Mouse (Mus musculus): ENCODE measurements around the gene Gm45785. TPM values are rescaled to one million over a fixed set of nuclear protein-coding genes. Genes with fewer than 3 reads are reported as not detected.

Gene Gm45785
- total RNA-seq, 1 experiment from 2014 or later = 1.8 TPM

- no peak for ATAC-seq (replicated peaks in 1 of 2; ENCODE audit: insufficient read depth in 1 of 2, low FRiP score in 2 of 2, low TSS enrichment in 1 of 2, low read depth in 1 of 2, poor library complexity in 2 of 2, severe bottlenecking in 2 of 2)
Observed at GRCm38 (mm10) chr7:140802629-140803028, 53.5 kb downstream of the Gm45785 start.

DNA sequence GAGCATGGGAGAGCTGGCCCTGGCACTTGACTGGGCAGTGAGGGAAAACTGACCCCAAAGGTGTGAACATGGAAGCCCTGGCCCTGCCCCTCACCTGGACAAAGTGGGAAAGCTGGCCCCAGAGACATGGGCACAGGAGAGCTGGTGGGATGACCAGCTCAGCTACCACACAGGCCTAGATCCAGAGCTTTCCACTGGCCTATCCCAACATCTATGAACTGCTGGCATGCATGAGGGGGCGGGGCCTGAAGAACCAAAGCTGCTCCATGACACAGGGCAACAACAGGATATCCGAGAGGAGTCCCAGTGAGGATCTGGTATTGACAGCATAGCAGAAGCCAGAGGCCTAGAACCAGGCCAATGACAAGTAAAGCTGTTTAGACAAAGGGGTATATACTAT lies 57.9 kb downstream of the Gm45785 start:
- ATAC-seq (replicated peaks in 1 of 2; ENCODE audit: insufficient read depth in 1 of 2, low FRiP score in 2 of 2, low TSS enrichment in 1 of 2, low read depth in 1 of 2, poor library complexity in 2 of 2, severe bottlenecking in 2 of 2) = no peak

GRCm38 (mm10) chr7:140797619-140798018 lies 58.5 kb downstream of the Gm45785 start:
- ATAC-seq (replicated peaks in 1 of 2; ENCODE audit: insufficient read depth in 1 of 2, low FRiP score in 2 of 2, low TSS enrichment in 1 of 2, low read depth in 1 of 2, poor library complexity in 2 of 2, severe bottlenecking in 2 of 2) = no peak

DNA sequence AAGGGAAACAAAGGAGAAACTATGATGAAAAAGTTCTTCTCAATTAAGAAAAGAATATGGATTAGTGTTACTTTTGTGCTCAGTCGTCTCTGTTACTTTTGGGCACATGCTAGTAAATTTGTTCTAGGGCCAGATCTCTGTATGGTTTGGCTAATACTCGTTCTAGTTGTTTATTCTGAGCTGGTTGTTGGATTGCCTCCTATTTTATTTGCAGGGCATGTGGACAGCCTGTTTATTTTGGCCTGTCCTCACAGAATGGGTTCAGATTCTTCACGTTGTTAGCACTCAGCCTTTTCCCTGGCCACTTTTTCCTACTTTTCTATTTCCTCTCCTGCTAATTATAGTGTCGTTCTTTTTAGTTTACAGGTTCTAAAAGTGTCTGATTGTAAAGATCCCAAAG lies 62.6 kb downstream of the Gm45785 start:
- no peak for ATAC-seq (replicated peaks in 1 of 2; ENCODE audit: insufficient read depth in 1 of 2, low FRiP score in 2 of 2, low TSS enrichment in 1 of 2, low read depth in 1 of 2, poor library complexity in 2 of 2, severe bottlenecking in 2 of 2)

- ATAC-seq (replicated peaks in 1 of 2; ENCODE audit: insufficient read depth in 1 of 2, low FRiP score in 2 of 2, low TSS enrichment in 1 of 2, low read depth in 1 of 2, poor library complexity in 2 of 2, severe bottlenecking in 2 of 2) = no peak
Observed at GRCm38 (mm10) chr7:140788053-140788435, 68.1 kb downstream of the Gm45785 start.

GRCm38 (mm10) chr7:140787406-140788052 lies 68.6 kb downstream of the Gm45785 start, which contains the start of gene Syce1:
Gene Syce1, minus strand, starts transcription at chr7:140787852.
- ATAC-seq (replicated peaks in 1 of 2; ENCODE audit: insufficient read depth in 1 of 2, low FRiP score in 2 of 2, low TSS enrichment in 1 of 2, low read depth in 1 of 2, poor library complexity in 2 of 2, severe bottlenecking in 2 of 2) = no peak

DNA sequence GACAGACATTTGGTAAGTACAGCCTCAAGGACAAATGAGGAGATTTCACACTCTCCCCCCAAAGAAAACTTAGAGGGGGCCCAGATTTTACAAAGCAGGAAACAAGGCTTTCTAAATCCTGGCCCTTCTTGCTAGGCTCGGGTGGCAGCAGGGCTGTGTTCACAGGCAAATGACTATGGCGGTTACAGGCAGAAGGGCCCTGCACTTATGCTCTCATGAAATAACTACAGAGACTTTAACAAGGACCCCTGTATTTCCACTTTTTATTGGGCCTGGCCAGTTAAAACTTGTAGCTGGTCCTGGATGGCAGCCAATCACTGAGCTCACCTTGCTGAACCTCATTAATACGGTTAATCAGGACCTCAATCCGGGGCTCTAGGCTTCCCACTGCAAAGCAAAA lies 75.6 kb downstream of the Gm45785 start:
- ATAC-seq (replicated peaks in 1 of 2; ENCODE audit: insufficient read depth in 1 of 2, low FRiP score in 2 of 2, low TSS enrichment in 1 of 2, low read depth in 1 of 2, poor library complexity in 2 of 2, severe bottlenecking in 2 of 2) = no peak

Other genes with a start within 250 kb of the Gm45785 start
- gene Olfr61, start 227.4 kb downstream of the Gm45785 start, total RNA-seq (2017) = not detected in 2 replicates
- gene Olfr53, start 209.9 kb downstream of the Gm45785 start, total RNA-seq (2017) = not detected in 2 replicates
- gene Olfr539, start 196.4 kb downstream of the Gm45785 start, total RNA-seq (2017) = not detected in 2 replicates
- gene Olfr45, start 174.4 kb downstream of the Gm45785 start, total RNA-seq (2017) = not detected in 2 replicates
- gene Olfr541, start 159.1 kb downstream of the Gm45785 start, total RNA-seq (2017) = not detected in 2 replicates
- gene Cyp2e1, start 92.6 kb downstream of the Gm45785 start, total RNA-seq (2017) = not detected in 2 replicates
- 0.88 and 1.8 TPM in 2 replicates for gene Syce1, start 68.5 kb downstream of the Gm45785 start, total RNA-seq (2017)
- gene Zfp941, start 34.2 kb downstream of the Gm45785 start, total RNA-seq (2017) = 2.4 and 3.4 TPM in 2 replicates
- gene Urah, start 21.3 kb downstream of the Gm45785 start, total RNA-seq (2017) = not detected in 2 replicates
- not detected in 2 replicates for gene Scgb1c1, start 10.8 kb downstream of the Gm45785 start, total RNA-seq (2017)
- not detected in 2 replicates for gene Odf3, start 8.5 kb downstream of the Gm45785 start, total RNA-seq (2017)
- 49.0 and 66.3 TPM in 2 replicates for gene Ric8a, start 626 bp upstream of the Gm45785 start, total RNA-seq (2017)
- gene Bet1l, start 1.2 kb upstream of the Gm45785 start, total RNA-seq (2017) = 28.2 and 36.1 TPM in 2 replicates
- 131 and 147 TPM in 2 replicates for gene Psmd13, start 25.6 kb upstream of the Gm45785 start, total RNA-seq (2017)
- gene Sirt3, start 26.0 kb upstream of the Gm45785 start, total RNA-seq (2017) = 50.7 and 71.5 TPM in 2 replicates
- not detected in 2 replicates for gene Cox8b, start 44.1 kb upstream of the Gm45785 start, total RNA-seq (2017)
- gene Nlrp6, start 64.6 kb upstream of the Gm45785 start, total RNA-seq (2017) = 0.25 and 0.35 TPM in 2 replicates
- gene Pgghg, start 85.1 kb upstream of the Gm45785 start, total RNA-seq (2017) = 11.2 and 17.7 TPM in 2 replicates
- 1.0 TPM in 1 of 2 replicates, not detected in the other for gene Ifitm5, start 94.0 kb upstream of the Gm45785 start, total RNA-seq (2017)
- not detected in 2 replicates for gene Gm45717, start 99.6 kb upstream of the Gm45785 start, total RNA-seq (2017)
- gene Ifitm2, start 99.7 kb upstream of the Gm45785 start, total RNA-seq (2017) = 328 and 386 TPM in 2 replicates
- 250 and 359 TPM in 2 replicates for gene Ifitm1, start 110.9 kb upstream of the Gm45785 start, total RNA-seq (2017)
- 143 and 341 TPM in 2 replicates for gene Ifitm3, start 154.4 kb upstream of the Gm45785 start, total RNA-seq (2017)
- 68.4 and 203 TPM in 2 replicates for gene Ifitm6, start 161.6 kb upstream of the Gm45785 start, total RNA-seq (2017)
- gene Gm17387, start 172.8 kb upstream of the Gm45785 start, total RNA-seq (2017) = not detected in 2 replicates
- gene B4galnt4, start 204.8 kb upstream of the Gm45785 start, total RNA-seq (2017) = 4.1 and 6.6 TPM in 2 replicates
- 1.2 and 2.3 TPM in 2 replicates for gene Pkp3, start 221.9 kb upstream of the Gm45785 start, total RNA-seq (2017)
- gene Sigirr, start 244.2 kb upstream of the Gm45785 start, total RNA-seq (2017) = 22.0 and 32.5 TPM in 2 replicates